Mouse (Mus musculus): ENCODE measurements around the gene Cers3.

Cers3 gene

DNA sequence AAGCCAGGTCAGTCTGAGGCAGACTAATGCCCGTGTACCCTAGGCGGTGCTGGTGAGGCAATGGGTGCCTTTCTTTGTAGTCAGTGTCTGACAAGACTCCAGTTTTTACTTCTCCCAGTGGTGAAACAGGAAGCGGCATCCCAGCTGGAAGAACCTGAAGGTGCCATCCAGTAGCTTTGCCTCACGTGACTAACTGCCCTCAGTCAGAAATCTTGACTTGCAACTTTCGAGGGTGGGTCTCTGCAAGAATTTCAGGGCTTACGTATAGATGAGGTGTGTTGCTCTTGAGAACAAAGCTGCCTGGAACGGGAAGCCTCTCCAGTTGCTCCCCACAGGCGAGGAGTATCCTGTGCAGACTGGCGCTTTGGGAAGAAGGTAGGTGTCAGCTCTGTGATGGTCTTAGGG, at the start of gene Cers3:
TSS of gene Cers3 (plus strand) at position 128 of the 405 bp plus-strand sequence.
- no peak for DNase-seq (ENCODE audit: low read depth, low spot score)
- H3K27me3 ChIP-seq (ENCODE audit: control insufficient read depth, insufficient read depth, low read length, poor library complexity, severe bottlenecking): no peaks in the 10 kb centered on the region
- H3K36me3 ChIP-seq (ENCODE audit: control insufficient read depth, insufficient read depth, low read length, poor library complexity, severe bottlenecking): no peaks in the 10 kb centered on the region

GRCm38 (mm10) chr7:66694467-66694866, 48.8 kb upstream of the Cers3 start:
- no peaks in the 10 kb centered on the region for H3K27me3 ChIP-seq (ENCODE audit: control insufficient read depth, insufficient read depth, low read length, poor library complexity, severe bottlenecking)
- DNase-seq (ENCODE audit: low read depth, low spot score): no peak
- H3K36me3 ChIP-seq (ENCODE audit: control insufficient read depth, insufficient read depth, low read length, poor library complexity, severe bottlenecking): no peaks in the 10 kb centered on the region; the same call in 1 of the 2 replicates

DNA sequence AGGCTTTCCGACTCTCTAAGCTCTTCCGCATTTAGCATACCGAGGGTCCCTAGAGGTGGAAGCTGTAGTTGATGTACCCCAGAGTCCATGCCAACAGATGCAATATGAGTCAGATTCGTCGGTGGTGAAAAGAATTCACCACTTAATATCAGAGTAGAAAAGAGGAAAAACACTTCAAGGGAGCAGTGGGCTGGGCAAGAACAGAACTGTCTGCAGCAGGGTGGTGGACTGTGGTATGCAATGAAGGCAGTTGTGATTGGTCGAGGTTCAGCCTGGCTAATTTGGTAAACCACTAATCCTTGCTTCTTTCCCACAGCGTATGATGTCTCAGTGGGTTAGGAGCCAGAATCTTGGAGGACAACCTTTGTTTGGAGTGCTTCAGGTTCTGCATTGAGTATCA, 40.6 kb upstream of the Cers3 start:
- Histone ChIP-seq H3K36me3 (ENCODE audit: control insufficient read depth, insufficient read depth, low read length, poor library complexity, severe bottlenecking) (peaks cover 6% of the 10 kb centered on the region; the same call in 1 of the 2 replicates), H3K27me3 (ENCODE audit: control insufficient read depth, insufficient read depth, low read length, poor library complexity, severe bottlenecking) (no peaks in the 10 kb centered on the region)
- no peak for DNase-seq (ENCODE audit: low read depth, low spot score)

DNA sequence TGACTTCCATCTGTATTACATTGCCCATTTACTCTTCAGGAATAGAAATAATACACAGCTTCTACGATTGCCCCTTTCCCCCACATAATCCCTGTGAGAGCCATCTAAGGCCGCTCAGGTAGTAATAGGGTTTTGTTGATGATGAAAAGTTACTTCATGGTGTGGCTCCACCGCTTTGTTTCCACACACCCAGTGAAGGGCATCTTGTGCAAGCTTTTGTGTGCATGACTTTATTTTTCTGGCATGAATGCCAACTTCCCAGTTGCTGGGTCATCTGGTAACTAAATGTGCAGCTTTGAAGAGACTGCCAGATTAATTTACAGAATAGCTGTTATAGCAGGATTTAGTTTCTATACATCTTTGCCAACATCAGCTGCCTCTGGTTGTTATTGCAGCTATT, 38.7 kb upstream of the Cers3 start:
- Histone ChIP-seq H3K36me3 (ENCODE audit: control insufficient read depth, insufficient read depth, low read length, poor library complexity, severe bottlenecking) (peaks cover 12% of the 10 kb centered on the region; the same call in 1 of the 2 replicates), H3K27me3 (ENCODE audit: control insufficient read depth, insufficient read depth, low read length, poor library complexity, severe bottlenecking) (no peaks in the 10 kb centered on the region)
- DNase-seq (ENCODE audit: low read depth, low spot score): no peak

- Histone ChIP-seq H3K36me3 (ENCODE audit: control insufficient read depth, insufficient read depth, low read length, poor library complexity, severe bottlenecking) (peaks cover 7% of the 10 kb centered on the region; the same call in 1 of the 2 replicates), H3K27me3 (ENCODE audit: control insufficient read depth, insufficient read depth, low read length, poor library complexity, severe bottlenecking) (no peaks in the 10 kb centered on the region)
- no peak for DNase-seq (ENCODE audit: low read depth, low spot score)
Observed at GRCm38 (mm10) chr7:66711166-66711565, 32.1 kb upstream of the Cers3 start.

- H3K36me3 ChIP-seq (ENCODE audit: control insufficient read depth, insufficient read depth, low read length, poor library complexity, severe bottlenecking): no peaks in the 10 kb centered on the region
- DNase-seq (ENCODE audit: low read depth, low spot score): no peak
- H3K27me3 ChIP-seq (ENCODE audit: control insufficient read depth, insufficient read depth, low read length, poor library complexity, severe bottlenecking): no peaks in the 10 kb centered on the region; the same call in 1 of the 2 replicates
Observed at GRCm38 (mm10) chr7:66724514-66724913, 18.8 kb upstream of the Cers3 start.

GRCm38 (mm10) chr7:66724954-66725353, 18.4 kb upstream of the Cers3 start:
- Histone ChIP-seq H3K27me3 (ENCODE audit: control insufficient read depth, insufficient read depth, low read length, poor library complexity, severe bottlenecking) (no peaks in the 10 kb centered on the region; the same call in 1 of the 2 replicates), H3K36me3 (ENCODE audit: control insufficient read depth, insufficient read depth, low read length, poor library complexity, severe bottlenecking) (no peaks in the 10 kb centered on the region)
- DNase-seq (ENCODE audit: low read depth, low spot score): no peak

GRCm38 (mm10) chr7:66728072-66728471, 15.2 kb upstream of the Cers3 start:
- no peaks in the 10 kb centered on the region for H3K36me3 ChIP-seq (ENCODE audit: control insufficient read depth, insufficient read depth, low read length, poor library complexity, severe bottlenecking)
- no peaks in the 10 kb centered on the region for H3K27me3 ChIP-seq (ENCODE audit: control insufficient read depth, insufficient read depth, low read length, poor library complexity, severe bottlenecking)
- no peak for DNase-seq (ENCODE audit: low read depth, low spot score)

GRCm38 (mm10) chr7:66729232-66729631, 14.1 kb upstream of the Cers3 start:
- Histone ChIP-seq H3K36me3 (ENCODE audit: control insufficient read depth, insufficient read depth, low read length, poor library complexity, severe bottlenecking) (no peaks in the 10 kb centered on the region), H3K27me3 (ENCODE audit: control insufficient read depth, insufficient read depth, low read length, poor library complexity, severe bottlenecking) (no peaks in the 10 kb centered on the region)
- DNase-seq (ENCODE audit: low read depth, low spot score): no peak

- no peak for DNase-seq (ENCODE audit: low read depth, low spot score)
- H3K36me3 ChIP-seq (ENCODE audit: control insufficient read depth, insufficient read depth, low read length, poor library complexity, severe bottlenecking): no peaks in the 10 kb centered on the region
- H3K27me3 ChIP-seq (ENCODE audit: control insufficient read depth, insufficient read depth, low read length, poor library complexity, severe bottlenecking): no peaks in the 10 kb centered on the region
Observed at GRCm38 (mm10) chr7:66733431-66733830, 9.9 kb upstream of the Cers3 start.

- no peaks in the 10 kb centered on the region for H3K27me3 ChIP-seq (ENCODE audit: control insufficient read depth, insufficient read depth, low read length, poor library complexity, severe bottlenecking)
- DNase-seq (ENCODE audit: low read depth, low spot score): no peak
- H3K36me3 ChIP-seq (ENCODE audit: control insufficient read depth, insufficient read depth, low read length, poor library complexity, severe bottlenecking): no peaks in the 10 kb centered on the region
Observed at GRCm38 (mm10) chr7:66733882-66734281, 9.4 kb upstream of the Cers3 start.

GRCm38 (mm10) chr7:66734466-66734865, 8.8 kb upstream of the Cers3 start:
- DNase-seq (ENCODE audit: low read depth, low spot score): no peak
- no peaks in the 10 kb centered on the region for H3K27me3 ChIP-seq (ENCODE audit: control insufficient read depth, insufficient read depth, low read length, poor library complexity, severe bottlenecking)
- H3K36me3 ChIP-seq (ENCODE audit: control insufficient read depth, insufficient read depth, low read length, poor library complexity, severe bottlenecking): no peaks in the 10 kb centered on the region

- Histone ChIP-seq H3K27me3 (ENCODE audit: control insufficient read depth, insufficient read depth, low read length, poor library complexity, severe bottlenecking) (no peaks in the 10 kb centered on the region), H3K36me3 (ENCODE audit: control insufficient read depth, insufficient read depth, low read length, poor library complexity, severe bottlenecking) (no peaks in the 10 kb centered on the region)
- DNase-seq (ENCODE audit: low read depth, low spot score): no peak
Observed at GRCm38 (mm10) chr7:66734993-66735392, 8.3 kb upstream of the Cers3 start.

- Histone ChIP-seq H3K27me3 (ENCODE audit: control insufficient read depth, insufficient read depth, low read length, poor library complexity, severe bottlenecking) (no peaks in the 10 kb centered on the region), H3K36me3 (ENCODE audit: control insufficient read depth, insufficient read depth, low read length, poor library complexity, severe bottlenecking) (no peaks in the 10 kb centered on the region)
- DNase-seq (ENCODE audit: low read depth, low spot score): no peak
Observed at GRCm38 (mm10) chr7:66737418-66737817, 5.9 kb upstream of the Cers3 start.

DNA sequence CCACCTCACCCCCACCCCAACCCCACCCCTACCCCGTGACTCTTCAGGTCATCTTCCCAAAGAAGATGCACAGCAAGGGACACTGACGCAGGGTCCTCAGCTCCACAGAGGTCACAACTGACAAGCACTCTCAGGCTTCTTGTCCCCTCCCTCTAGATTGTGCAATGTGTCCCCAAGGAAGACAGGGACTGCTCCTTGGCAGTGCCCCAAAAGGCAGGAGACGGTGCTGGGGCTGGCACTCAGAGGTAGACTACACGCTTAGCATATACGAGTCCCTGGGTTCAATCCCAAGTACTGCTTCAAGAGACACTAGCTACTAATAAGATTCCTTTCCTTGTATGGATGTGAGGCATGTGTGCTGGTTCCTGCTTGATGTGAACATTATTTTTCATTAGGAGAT, 2.3 kb upstream of the Cers3 start:
- Histone ChIP-seq H3K36me3 (ENCODE audit: control insufficient read depth, insufficient read depth, low read length, poor library complexity, severe bottlenecking) (no peaks in the 10 kb centered on the region), H3K27me3 (ENCODE audit: control insufficient read depth, insufficient read depth, low read length, poor library complexity, severe bottlenecking) (no peaks in the 10 kb centered on the region)
- no peak for DNase-seq (ENCODE audit: low read depth, low spot score)

DNA sequence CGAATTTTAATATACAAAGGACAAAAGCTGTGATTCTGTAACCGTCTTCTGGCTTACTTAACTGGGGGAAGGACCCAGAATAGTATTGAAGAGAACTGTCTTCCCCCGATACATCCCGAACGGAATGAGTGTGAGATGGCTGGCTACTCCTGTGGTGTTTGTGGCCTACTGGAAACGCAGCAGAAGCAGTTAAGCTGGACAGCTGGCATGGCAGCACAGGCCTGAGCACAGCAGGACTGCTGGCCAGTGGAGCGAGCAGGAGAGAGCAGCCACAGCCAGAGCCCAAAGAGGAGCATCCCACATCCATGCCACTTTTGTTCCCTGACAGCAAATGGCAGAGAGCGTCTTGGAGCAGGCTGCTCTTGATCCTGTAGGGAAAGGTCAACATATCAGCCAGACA, 1.9 kb upstream of the Cers3 start:
- H3K27me3 ChIP-seq (ENCODE audit: control insufficient read depth, insufficient read depth, low read length, poor library complexity, severe bottlenecking): no peaks in the 10 kb centered on the region
- DNase-seq (ENCODE audit: low read depth, low spot score): no peak
- no peaks in the 10 kb centered on the region for H3K36me3 ChIP-seq (ENCODE audit: control insufficient read depth, insufficient read depth, low read length, poor library complexity, severe bottlenecking)
